Mouse (Mus musculus): ENCODE data around the gene Dpp6. TPM values are rescaled to one million over a fixed set of nuclear protein-coding genes. Genes with fewer than 3 reads are reported as not detected.

Dpp6 gene
- 1.8 and 2.4 TPM in 2 replicates for polyA plus RNA-seq (2015; fragmentation: Nextera tagmentation; extraction: Ambion mirVana)

DNA sequence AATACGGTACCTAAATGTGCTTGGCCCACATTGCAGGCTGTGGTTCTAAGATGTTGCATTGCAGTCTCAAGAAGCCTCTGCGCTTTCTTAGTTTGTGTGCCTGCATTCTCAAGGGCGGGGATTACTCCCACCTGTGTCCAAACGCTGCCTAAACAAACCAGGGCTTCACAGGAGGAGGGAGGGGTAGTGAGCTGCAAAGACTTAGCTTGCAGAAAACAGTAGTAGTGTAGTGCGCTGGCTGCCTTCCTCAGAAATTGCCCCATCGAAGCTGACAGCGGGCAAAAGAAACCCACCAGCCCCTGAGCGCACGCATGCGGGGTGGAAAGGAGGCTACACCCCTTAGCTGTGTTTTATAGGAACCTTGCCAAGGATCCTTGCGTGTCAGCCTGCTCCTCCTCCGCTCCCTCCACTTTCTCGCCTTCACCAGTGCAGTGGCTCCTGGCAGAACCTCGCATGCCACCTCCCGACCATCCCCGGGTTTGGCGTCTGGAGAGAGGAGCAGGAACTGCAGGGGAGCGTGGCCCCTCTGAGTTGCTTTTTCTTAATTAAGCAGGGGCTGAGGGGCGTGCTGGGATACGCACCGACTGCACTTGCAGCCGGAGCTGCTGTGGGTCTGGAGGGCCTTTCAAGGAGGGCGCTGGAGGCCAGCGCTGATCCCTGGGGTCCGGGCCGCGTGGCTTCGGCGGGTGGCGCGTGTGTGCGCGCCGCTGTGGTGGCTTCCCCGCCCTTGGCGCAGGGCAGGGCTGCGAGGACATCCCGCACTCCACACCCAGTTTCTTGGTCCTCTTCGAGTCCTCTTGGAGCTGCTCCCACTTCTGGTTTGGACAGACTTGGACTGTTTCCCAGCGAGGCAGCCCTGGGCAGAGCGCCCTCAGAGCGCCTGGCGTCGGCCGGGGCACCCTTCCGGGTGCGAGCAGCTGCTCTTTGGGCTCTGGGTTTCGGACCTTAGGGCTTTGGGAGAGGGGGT is at the start of gene Dpp6:
TSS of gene Dpp6 (plus strand) at position 229 of the 967 bp plus-strand sequence.
- Histone ChIP-seq H3K9ac (ENCODE audit: low read length) (no peak within 1 kb of the TSS), H3K36me3 (ENCODE audit: control insufficient read depth, insufficient read depth, low read length) (no peaks in the 10 kb centered on the region), H3K27ac (ENCODE audit: low read length) (no peak within 1 kb of the TSS), H3K4me3 (replicated peaks; ENCODE audit: low read length) (peak within 1 kb of the TSS; percentile 21), H3K9me3 (replicated peaks; ENCODE audit: control insufficient read depth, low read length) (no peaks in the 10 kb centered on the region), H3K4me1 (ENCODE audit: control insufficient read depth, insufficient read depth, low read length) (no peaks in the 10 kb centered on the region), H3K27me3 (ENCODE audit: control insufficient read depth, insufficient read depth, low read length) (peaks cover 17% of the 10 kb centered on the region), H3K4me2 (ENCODE audit: low read depth, low read length) (peak within 1 kb of the TSS; percentile 40)
- ATAC-seq (ENCODE audit: insufficient read depth, low FRiP score) = no peak
- WGBS = 4% methylated on average over 48 of the region's 48 CpGs

DNA sequence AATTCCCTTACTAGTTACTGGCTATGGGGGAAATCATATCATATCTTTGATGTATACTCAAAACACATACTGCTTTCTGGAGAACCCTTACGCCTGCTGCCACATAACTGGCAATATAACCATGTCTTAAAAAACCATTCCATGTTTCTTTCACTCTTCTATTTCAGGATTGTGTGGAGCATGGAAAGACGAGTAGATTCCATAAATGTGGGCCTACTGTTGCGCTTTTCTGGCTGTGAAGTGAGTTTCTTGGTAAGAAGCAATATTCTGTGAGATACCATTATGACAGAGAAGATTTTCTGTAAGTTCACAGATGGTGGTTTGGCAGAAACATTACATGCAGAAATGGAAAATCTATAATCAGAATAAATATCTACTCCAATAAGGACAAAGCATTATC is 33.0 kb upstream of the Dpp6 start:
- WGBS = 72% methylated on average over 3 of the region's 3 CpGs

DNA sequence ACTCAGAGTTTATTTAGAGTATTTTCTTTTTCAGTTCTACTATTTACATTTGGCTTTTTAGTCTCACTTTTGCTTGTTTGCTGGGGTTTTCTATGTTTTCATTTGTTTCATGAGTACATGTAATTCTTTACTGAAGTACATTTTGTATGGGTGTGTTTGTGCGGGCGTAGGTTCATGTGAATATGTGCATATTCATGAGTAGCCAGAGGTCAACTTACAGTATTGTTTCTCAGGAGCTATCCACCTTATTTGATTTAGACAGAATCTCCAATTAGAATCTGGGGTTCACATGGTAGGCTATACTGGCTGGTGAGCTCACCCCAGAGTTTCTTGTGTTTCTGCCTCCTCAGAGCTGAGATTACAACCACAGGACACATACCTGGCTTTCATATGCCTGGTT is 21.5 kb upstream of the Dpp6 start:
- Histone ChIP-seq H3K4me3 (replicated peaks; ENCODE audit: low read length) (no peak overlapping the region), H3K4me1 (ENCODE audit: control insufficient read depth, insufficient read depth, low read length) (no peaks in the 10 kb centered on the region), H3K9me3 (replicated peaks; ENCODE audit: control insufficient read depth, low read length) (no peaks in the 10 kb centered on the region), H3K27me3 (ENCODE audit: control insufficient read depth, insufficient read depth, low read length) (no peaks in the 10 kb centered on the region), H3K4me2 (ENCODE audit: low read depth, low read length) (no peak overlapping the region), H3K36me3 (ENCODE audit: control insufficient read depth, insufficient read depth, low read length) (no peaks in the 10 kb centered on the region), H3K9ac (ENCODE audit: low read length) (no peak overlapping the region), H3K27ac (ENCODE audit: low read length) (no peak overlapping the region)
- no peak for ATAC-seq (ENCODE audit: insufficient read depth, low FRiP score)
- WGBS = 98% methylated on average over 2 of the region's 2 CpGs

More for the DNA sequence above, 33.0 kb upstream of the Dpp6 start:
- ATAC-seq (ENCODE audit: insufficient read depth, low FRiP score) = no peak
- Histone ChIP-seq H3K36me3 (ENCODE audit: control insufficient read depth, insufficient read depth, low read length) (no peaks in the 10 kb centered on the region), H3K4me2 (ENCODE audit: low read depth, low read length) (no peak overlapping the region), H3K9ac (ENCODE audit: low read length) (no peak overlapping the region), H3K4me1 (ENCODE audit: control insufficient read depth, insufficient read depth, low read length) (no peaks in the 10 kb centered on the region), H3K9me3 (replicated peaks; ENCODE audit: control insufficient read depth, low read length) (no peaks in the 10 kb centered on the region), H3K4me3 (replicated peaks; ENCODE audit: low read length) (no peak overlapping the region), H3K27me3 (ENCODE audit: control insufficient read depth, insufficient read depth, low read length) (no peaks in the 10 kb centered on the region), H3K27ac (ENCODE audit: low read length) (no peak overlapping the region)

DNA sequence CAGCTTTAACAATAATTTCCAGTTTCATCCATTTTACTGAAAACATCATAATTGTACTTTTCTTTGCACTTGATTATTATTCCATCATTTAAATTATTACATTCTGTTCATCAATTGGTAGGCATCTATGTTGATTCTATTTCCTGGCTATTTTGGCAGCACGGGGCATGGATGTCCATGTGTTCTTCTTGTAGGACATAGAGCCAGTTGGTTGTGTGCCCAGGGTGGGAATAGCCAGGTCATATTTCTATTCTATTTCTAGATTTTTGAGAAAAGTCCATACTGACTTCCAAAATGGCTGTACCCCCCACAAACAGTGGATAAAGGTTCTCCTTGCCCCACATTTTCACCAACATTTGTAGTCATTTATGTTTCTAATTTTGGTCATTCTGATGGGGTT is 19.0 kb downstream of the Dpp6 start:
- H3K9ac ChIP-seq (ENCODE audit: low read length) = no peak overlapping the region
- H3K4me1 ChIP-seq (ENCODE audit: control insufficient read depth, insufficient read depth, low read length) = no peaks in the 10 kb centered on the region
- no peaks in the 10 kb centered on the region for H3K9me3 ChIP-seq (replicated peaks; ENCODE audit: control insufficient read depth, low read length)
- WGBS = 74% methylated on average over 1 of the region's 1 CpGs
- no peaks in the 10 kb centered on the region for H3K27me3 ChIP-seq (ENCODE audit: control insufficient read depth, insufficient read depth, low read length)
- H3K4me3 ChIP-seq (replicated peaks; ENCODE audit: low read length) = no peak overlapping the region
- no peaks in the 10 kb centered on the region for H3K36me3 ChIP-seq (ENCODE audit: control insufficient read depth, insufficient read depth, low read length)
- H3K27ac ChIP-seq (ENCODE audit: low read length) = no peak overlapping the region
- ATAC-seq (ENCODE audit: insufficient read depth, low FRiP score) = no peak
- no peak overlapping the region for H3K4me2 ChIP-seq (ENCODE audit: low read depth, low read length)

DNA sequence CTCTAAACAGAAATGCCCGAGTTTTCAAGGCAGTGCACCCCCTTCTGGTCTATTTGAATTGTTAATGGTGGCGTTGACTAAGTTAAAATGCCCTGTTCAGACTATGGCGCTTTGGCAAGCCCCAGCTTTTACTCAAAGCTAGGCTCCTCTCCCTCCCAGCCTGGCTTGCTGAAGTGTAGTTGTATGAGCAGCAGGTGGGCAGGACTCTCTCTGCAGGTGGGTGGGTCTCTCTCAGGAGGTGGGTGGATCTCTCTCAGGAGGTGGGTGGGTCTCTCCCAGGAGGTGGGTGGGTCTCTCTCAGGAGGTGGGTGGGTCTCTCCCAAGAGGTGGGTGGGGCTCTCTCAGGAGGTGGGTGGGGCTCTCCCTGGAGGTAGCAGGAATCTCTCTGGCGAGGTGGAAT is 24.1 kb downstream of the Dpp6 start:
- Histone ChIP-seq H3K27me3 (ENCODE audit: control insufficient read depth, insufficient read depth, low read length) (no peaks in the 10 kb centered on the region), H3K27ac (ENCODE audit: low read length) (no peak overlapping the region), H3K9me3 (replicated peaks; ENCODE audit: control insufficient read depth, low read length) (no peaks in the 10 kb centered on the region), H3K4me3 (replicated peaks; ENCODE audit: low read length) (no peak overlapping the region), H3K4me2 (ENCODE audit: low read depth, low read length) (no peak overlapping the region), H3K9ac (ENCODE audit: low read length) (no peak overlapping the region), H3K4me1 (ENCODE audit: control insufficient read depth, insufficient read depth, low read length) (no peaks in the 10 kb centered on the region), H3K36me3 (ENCODE audit: control insufficient read depth, insufficient read depth, low read length) (no peaks in the 10 kb centered on the region)
- 24% methylated on average over 4 of the region's 4 CpGs for WGBS
- ATAC-seq (ENCODE audit: insufficient read depth, low FRiP score) = peak; percentile 29; the same call in 1 of the 2 replicates

DNA sequence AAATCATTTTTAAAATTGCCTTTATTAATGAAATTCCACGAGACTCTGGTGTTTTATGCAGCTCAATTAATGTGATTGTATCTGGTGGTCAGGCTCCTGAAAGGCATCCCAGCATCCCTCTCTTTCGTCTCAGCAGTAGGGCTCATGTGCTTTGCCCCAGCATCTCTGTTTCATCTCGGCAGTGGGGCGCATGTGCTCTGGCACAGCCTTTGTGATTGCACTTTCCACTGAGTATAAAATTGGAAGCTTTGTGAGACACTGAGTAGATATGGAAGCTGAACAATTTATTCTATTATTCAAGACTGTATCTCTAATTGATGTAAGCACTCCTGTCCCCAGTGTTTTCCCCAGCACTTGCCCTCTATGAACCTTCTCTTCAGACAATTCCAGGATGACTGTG is 37.7 kb downstream of the Dpp6 start:
- 72% methylated on average over 4 of the region's 4 CpGs for WGBS
- H3K4me3 ChIP-seq (replicated peaks; ENCODE audit: low read length) = no peak overlapping the region
- H3K9ac ChIP-seq (ENCODE audit: low read length) = no peak overlapping the region
- no peaks in the 10 kb centered on the region for H3K4me1 ChIP-seq (ENCODE audit: control insufficient read depth, insufficient read depth, low read length)
- ATAC-seq (ENCODE audit: insufficient read depth, low FRiP score) = no peak
- H3K36me3 ChIP-seq (ENCODE audit: control insufficient read depth, insufficient read depth, low read length) = no peaks in the 10 kb centered on the region
- no peak overlapping the region for H3K4me2 ChIP-seq (ENCODE audit: low read depth, low read length)
- H3K27ac ChIP-seq (ENCODE audit: low read length) = no peak overlapping the region
- H3K27me3 ChIP-seq (ENCODE audit: control insufficient read depth, insufficient read depth, low read length) = no peaks in the 10 kb centered on the region
- no peaks in the 10 kb centered on the region for H3K9me3 ChIP-seq (replicated peaks; ENCODE audit: control insufficient read depth, low read length)

DNA sequence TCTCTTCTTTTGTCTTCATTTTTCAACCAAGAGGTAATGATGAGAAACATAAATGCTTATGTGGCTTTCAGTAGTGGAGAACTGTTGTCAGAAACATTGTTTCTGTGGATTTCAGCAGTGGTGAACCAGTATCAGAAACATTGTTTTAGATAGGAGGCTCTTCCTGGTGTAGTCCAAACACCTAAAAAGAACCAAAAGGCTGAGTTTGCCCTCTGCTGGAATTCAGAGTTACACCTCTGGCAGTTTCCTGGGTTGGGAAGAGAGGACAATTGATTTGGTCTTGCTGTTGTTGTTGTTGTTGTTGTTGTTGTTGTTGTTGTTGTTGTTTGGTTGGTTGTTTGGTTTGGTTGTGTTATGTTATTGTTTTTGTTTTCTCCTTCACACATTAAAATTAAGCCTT is 58.4 kb downstream of the Dpp6 start:
- Histone ChIP-seq H3K4me2 (ENCODE audit: low read depth, low read length) (no peak overlapping the region), H3K27ac (ENCODE audit: low read length) (no peak overlapping the region), H3K4me3 (replicated peaks; ENCODE audit: low read length) (no peak overlapping the region), H3K9me3 (replicated peaks; ENCODE audit: control insufficient read depth, low read length) (no peaks in the 10 kb centered on the region), H3K27me3 (ENCODE audit: control insufficient read depth, insufficient read depth, low read length) (no peaks in the 10 kb centered on the region), H3K9ac (ENCODE audit: low read length) (no peak overlapping the region), H3K4me1 (ENCODE audit: control insufficient read depth, insufficient read depth, low read length) (no peaks in the 10 kb centered on the region), H3K36me3 (ENCODE audit: control insufficient read depth, insufficient read depth, low read length) (no peaks in the 10 kb centered on the region)
- no peak for ATAC-seq (ENCODE audit: insufficient read depth, low FRiP score)

DNA sequence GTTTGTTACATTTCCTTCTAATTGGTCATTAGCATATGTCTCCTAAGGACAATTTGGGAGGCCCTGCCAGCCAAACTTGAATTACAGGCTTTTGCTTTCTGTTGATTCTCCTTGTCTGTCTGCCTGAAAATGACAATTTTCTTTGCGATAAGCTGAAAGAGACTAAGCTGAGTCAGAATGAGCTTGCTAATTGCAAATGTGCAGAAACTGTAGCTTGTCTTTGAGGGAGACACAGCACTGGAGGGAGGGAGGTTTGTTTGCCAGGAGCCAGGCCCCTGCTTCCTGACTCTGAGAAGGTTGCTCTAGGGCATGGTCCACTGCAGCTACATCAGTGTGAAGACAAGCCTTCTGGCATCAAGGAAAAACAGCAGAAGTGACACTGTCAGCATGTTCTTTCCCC is 70.5 kb downstream of the Dpp6 start:
- H3K27me3 ChIP-seq (ENCODE audit: control insufficient read depth, insufficient read depth, low read length) = no peaks in the 10 kb centered on the region
- no peaks in the 10 kb centered on the region for H3K4me1 ChIP-seq (ENCODE audit: control insufficient read depth, insufficient read depth, low read length)
- 75% methylated on average over 1 of the region's 1 CpGs for WGBS
- no peak overlapping the region for H3K9ac ChIP-seq (ENCODE audit: low read length)
- H3K36me3 ChIP-seq (ENCODE audit: control insufficient read depth, insufficient read depth, low read length) = no peaks in the 10 kb centered on the region
- ATAC-seq (ENCODE audit: insufficient read depth, low FRiP score) = no peak
- H3K9me3 ChIP-seq (replicated peaks; ENCODE audit: control insufficient read depth, low read length) = no peaks in the 10 kb centered on the region
- no peak overlapping the region for H3K27ac ChIP-seq (ENCODE audit: low read length)
- no peak overlapping the region for H3K4me3 ChIP-seq (replicated peaks; ENCODE audit: low read length)
- no peak overlapping the region for H3K4me2 ChIP-seq (ENCODE audit: low read depth, low read length)

DNA sequence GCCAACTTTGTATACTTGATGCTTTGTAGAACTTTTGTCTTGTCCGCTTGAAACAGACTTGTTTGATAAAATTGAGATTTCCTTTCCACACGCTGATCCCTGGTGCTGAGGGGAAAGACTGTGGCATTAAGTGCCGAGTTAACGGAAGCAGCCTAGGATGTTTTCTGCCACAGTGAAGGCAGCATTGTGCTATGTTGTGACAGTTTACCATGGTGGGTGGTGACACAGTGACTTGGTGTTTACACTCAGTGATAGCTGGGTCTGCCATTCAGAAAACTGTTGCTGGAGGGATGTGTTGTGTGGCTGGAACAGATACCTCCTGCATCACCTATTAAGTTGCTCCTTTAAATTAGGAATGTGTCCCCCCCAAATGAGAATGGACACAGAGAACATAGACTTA is 71.1 kb downstream of the Dpp6 start:
- Histone ChIP-seq H3K9me3 (replicated peaks; ENCODE audit: control insufficient read depth, low read length) (no peaks in the 10 kb centered on the region), H3K36me3 (ENCODE audit: control insufficient read depth, insufficient read depth, low read length) (no peaks in the 10 kb centered on the region), H3K4me2 (ENCODE audit: low read depth, low read length) (no peak overlapping the region), H3K4me1 (ENCODE audit: control insufficient read depth, insufficient read depth, low read length) (no peaks in the 10 kb centered on the region), H3K4me3 (replicated peaks; ENCODE audit: low read length) (no peak overlapping the region), H3K9ac (ENCODE audit: low read length) (no peak overlapping the region), H3K27ac (ENCODE audit: low read length) (no peak overlapping the region), H3K27me3 (ENCODE audit: control insufficient read depth, insufficient read depth, low read length) (no peaks in the 10 kb centered on the region)
- WGBS = 74% methylated on average over 4 of the region's 4 CpGs
- no peak for ATAC-seq (ENCODE audit: insufficient read depth, low FRiP score)
